Mouse (Mus musculus): ENCODE measurements around the gene Tmem200a. TPM values are rescaled to one million over a fixed set of nuclear protein-coding genes. Genes with fewer than 3 reads are reported as not detected.
"Not testable (repeated sequence)": the region's sequence is repeated elsewhere in the genome, so short reads cannot be mapped to it uniquely, and the experiment has no call there.

Tmem200a gene
- total RNA-seq, 1 experiment from 2014 or later: not detected

GRCm38 (mm10) chr10:25910270-25910669, 168.6 kb downstream of the Tmem200a start:
- no peak for ATAC-seq (ENCODE audit: extremely low read depth, insufficient number of reproducible peaks, low FRiP score, poor library complexity, severe bottlenecking)

- no peak for ATAC-seq (ENCODE audit: extremely low read depth, insufficient number of reproducible peaks, low FRiP score, poor library complexity, severe bottlenecking)
Measured at GRCm38 (mm10) chr10:25908027-25909012, 170.5 kb downstream of the Tmem200a start.

- not testable (repeated sequence) for ATAC-seq (ENCODE audit: extremely low read depth, insufficient number of reproducible peaks, low FRiP score, poor library complexity, severe bottlenecking)
Measured at GRCm38 (mm10) chr10:25894126-25894525, 184.7 kb downstream of the Tmem200a start.

- no peak for ATAC-seq (ENCODE audit: extremely low read depth, insufficient number of reproducible peaks, low FRiP score, poor library complexity, severe bottlenecking)
Measured at GRCm38 (mm10) chr10:25887225-25887624, 191.6 kb downstream of the Tmem200a start.

GRCm38 (mm10) chr10:25884512-25884911, 194.3 kb downstream of the Tmem200a start:
- no peak for ATAC-seq (ENCODE audit: extremely low read depth, insufficient number of reproducible peaks, low FRiP score, poor library complexity, severe bottlenecking)

- ATAC-seq (ENCODE audit: extremely low read depth, insufficient number of reproducible peaks, low FRiP score, poor library complexity, severe bottlenecking): no peak
Measured at GRCm38 (mm10) chr10:25877731-25878130, 201.1 kb downstream of the Tmem200a start.

GRCm38 (mm10) chr10:25876809-25877208, 202.0 kb downstream of the Tmem200a start:
- ATAC-seq (ENCODE audit: extremely low read depth, insufficient number of reproducible peaks, low FRiP score, poor library complexity, severe bottlenecking): no peak

- ATAC-seq (ENCODE audit: extremely low read depth, insufficient number of reproducible peaks, low FRiP score, poor library complexity, severe bottlenecking): no peak
Measured at GRCm38 (mm10) chr10:25868739-25869138, 210.1 kb downstream of the Tmem200a start.

Other genes starting within 250 kb of the Tmem200a start
- gene Gm9767, start 797 bp downstream of the Tmem200a start, total RNA-seq (2017): not detected in 2 replicates
- 1.8 and 2.1 TPM in 2 replicates for gene Samd3, start 150.7 kb upstream of the Tmem200a start, total RNA-seq (2017)